Mouse (Mus musculus): ENCODE measurements around the gene Kif22. TPM values are rescaled to one million over a fixed set of nuclear protein-coding genes. Genes with fewer than 3 reads are reported as not detected.

Kif22 gene
- polyA plus RNA-seq, 1 experiment from 2014 or later: 90.7 TPM

DNA sequence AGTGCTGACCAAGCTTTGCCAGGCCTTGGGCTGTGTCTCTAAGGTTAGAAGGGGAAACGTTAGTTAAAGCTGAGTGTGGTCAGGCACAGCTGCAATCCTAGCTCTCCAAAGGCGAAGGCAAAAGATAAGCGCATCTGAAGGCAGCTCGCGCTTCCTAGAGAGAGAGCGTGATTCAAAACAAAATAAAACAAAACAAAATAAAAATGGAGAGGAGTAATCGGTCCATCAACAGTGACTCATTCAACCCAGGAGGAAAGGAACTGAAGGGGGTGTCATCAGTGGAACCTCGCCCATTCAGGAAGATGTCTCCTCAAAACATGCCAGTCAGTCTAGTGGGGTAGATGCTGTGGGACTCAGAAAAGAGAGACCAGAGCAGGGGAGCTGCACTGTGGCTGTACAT is 40.0 kb upstream of the Kif22 start:
- Histone ChIP-seq H3K4me1 (no peaks in the 10 kb centered on the region), H3K36me3 (no peaks in the 10 kb centered on the region), H3K27me3 (no peaks in the 10 kb centered on the region), H3K9ac (no peak overlapping the region), H3K4me2 (no peak overlapping the region), H3K9me3 (no peaks in the 10 kb centered on the region), H3K27ac (no peak overlapping the region), H3K4me3 (no peak overlapping the region)
- 85% methylated on average over 8 of the region's 8 CpGs for WGBS
- ATAC-seq (ENCODE audit: insufficient number of reproducible peaks, low FRiP score, low TSS enrichment, low read depth): no peak

DNA sequence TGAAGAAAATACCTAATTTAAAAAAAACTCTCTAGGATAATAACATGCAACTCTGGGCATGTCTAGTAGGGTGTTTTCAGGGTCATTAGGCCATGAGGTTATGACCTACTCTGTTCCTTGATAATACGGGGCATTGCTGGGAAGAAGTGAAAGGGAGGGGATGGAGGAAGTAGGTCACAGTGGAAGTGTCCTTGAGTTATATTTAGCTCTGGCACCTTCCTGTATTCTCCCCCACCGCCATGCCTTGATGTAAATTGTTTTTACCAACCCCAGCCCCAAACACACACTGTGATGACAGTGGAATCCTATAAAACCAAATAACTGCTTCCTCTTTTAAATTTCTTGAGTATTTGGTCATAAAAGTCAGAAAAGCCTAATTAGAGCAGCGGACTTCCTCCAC is 37.8 kb upstream of the Kif22 start:
- whole genome bisulfite sequencing: 34% methylated on average over 3 of the region's 3 CpGs
- no peaks in the 10 kb centered on the region for H3K27me3 ChIP-seq
- no peaks in the 10 kb centered on the region for H3K9me3 ChIP-seq
- no peaks in the 10 kb centered on the region for H3K4me1 ChIP-seq
- no peak overlapping the region for H3K4me3 ChIP-seq
- no peak overlapping the region for H3K4me2 ChIP-seq
- H3K27ac ChIP-seq: no peak overlapping the region
- H3K36me3 ChIP-seq: no peaks in the 10 kb centered on the region
- H3K9ac ChIP-seq: no peak overlapping the region
- no peak for ATAC-seq (ENCODE audit: insufficient number of reproducible peaks, low FRiP score, low TSS enrichment, low read depth)

DNA sequence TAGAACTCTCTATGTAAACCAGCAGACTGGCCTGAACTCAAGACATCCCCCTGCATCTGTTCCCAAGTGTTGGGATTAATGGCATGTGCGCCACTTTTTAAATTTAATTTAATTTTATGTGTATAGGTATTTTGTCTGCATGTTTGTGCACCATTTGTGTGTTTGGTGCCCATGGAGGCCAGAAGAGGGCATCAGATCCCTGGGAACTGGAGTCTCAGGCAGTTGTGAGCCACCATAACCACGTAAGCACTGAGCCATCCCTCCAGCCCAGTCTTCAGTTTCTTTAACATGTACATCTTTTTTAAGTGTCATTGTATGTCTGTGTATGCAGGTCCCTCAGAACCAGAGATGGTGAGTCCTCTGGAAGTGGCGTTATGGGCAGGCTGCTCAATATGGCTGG is 35.4 kb upstream of the Kif22 start:
- Histone ChIP-seq H3K4me3 (no peak overlapping the region), H3K4me1 (peaks cover 3% of the 10 kb centered on the region; the same call in 1 of the 2 replicates), H3K9me3 (no peaks in the 10 kb centered on the region), H3K27me3 (no peaks in the 10 kb centered on the region), H3K9ac (no peak overlapping the region), H3K4me2 (no peak overlapping the region), H3K36me3 (no peaks in the 10 kb centered on the region), H3K27ac (no peak overlapping the region)
- no peak for ATAC-seq (ENCODE audit: insufficient number of reproducible peaks, low FRiP score, low TSS enrichment, low read depth)
- WGBS: 83% methylated on average over 3 of the region's 3 CpGs

DNA sequence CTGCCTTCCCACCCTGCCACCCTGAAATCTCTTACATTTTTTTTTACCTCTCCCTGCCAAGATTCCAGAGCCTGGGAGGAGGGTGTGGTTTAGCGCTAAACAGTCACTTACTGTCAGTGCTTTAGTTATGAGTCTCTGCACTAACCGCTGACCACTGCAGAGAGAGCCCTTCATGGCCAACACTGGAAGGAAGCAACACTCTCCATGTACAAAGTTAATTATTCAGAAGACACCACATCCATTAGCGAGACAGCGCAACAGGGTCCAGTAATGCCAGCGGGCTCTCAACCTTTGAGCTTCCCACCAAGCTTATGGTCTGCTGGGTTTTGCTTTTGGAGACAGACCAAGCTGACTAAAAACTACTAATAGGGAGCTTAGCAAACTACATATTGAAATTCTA is 33.9 kb upstream of the Kif22 start:
- Histone ChIP-seq H3K4me2 (no peak overlapping the region), H3K36me3 (no peaks in the 10 kb centered on the region), H3K27me3 (no peaks in the 10 kb centered on the region), H3K4me3 (no peak overlapping the region), H3K4me1 (peaks cover 7% of the 10 kb centered on the region; the same call in 1 of the 2 replicates), H3K9me3 (no peaks in the 10 kb centered on the region), H3K9ac (no peak overlapping the region), H3K27ac (no peak overlapping the region)
- WGBS: 88% methylated on average over 5 of the region's 5 CpGs
- no peak for ATAC-seq (ENCODE audit: insufficient number of reproducible peaks, low FRiP score, low TSS enrichment, low read depth)

DNA sequence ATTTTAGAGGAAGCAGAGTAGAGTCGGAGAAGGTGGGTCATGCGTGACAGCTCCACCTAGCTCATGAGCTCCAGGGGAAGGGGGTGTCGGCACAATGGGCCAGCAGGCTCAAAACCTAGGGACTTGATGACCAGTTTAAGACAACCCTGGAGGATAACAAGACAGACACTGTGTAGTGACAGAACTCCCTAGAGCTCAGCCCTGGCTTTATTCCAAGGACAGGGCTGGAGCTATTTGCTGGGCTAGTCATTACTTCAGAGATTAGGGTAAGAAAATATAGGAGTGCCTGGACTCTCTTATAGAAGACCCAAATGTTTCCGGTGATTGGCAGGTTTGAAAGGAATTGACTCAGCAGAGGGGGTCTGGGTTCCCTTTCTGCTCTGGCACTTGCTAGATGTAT is 30.9 kb upstream of the Kif22 start:
- H3K27ac ChIP-seq: 0 out of 2 replicates have a peak overlapping the region, but pooled peaks have one; percentile 35
- peaks cover 7% of the 10 kb centered on the region; the same call in 1 of the 2 replicates for H3K4me1 ChIP-seq
- 83% methylated on average over 4 of the region's 4 CpGs for WGBS
- H3K9me3 ChIP-seq: no peaks in the 10 kb centered on the region
- H3K9ac ChIP-seq: no peak overlapping the region
- H3K4me3 ChIP-seq: no peak overlapping the region
- no peak overlapping the region for H3K4me2 ChIP-seq
- ATAC-seq (ENCODE audit: insufficient number of reproducible peaks, low FRiP score, low TSS enrichment, low read depth): no peak
- no peaks in the 10 kb centered on the region for H3K36me3 ChIP-seq
- no peaks in the 10 kb centered on the region for H3K27me3 ChIP-seq

DNA sequence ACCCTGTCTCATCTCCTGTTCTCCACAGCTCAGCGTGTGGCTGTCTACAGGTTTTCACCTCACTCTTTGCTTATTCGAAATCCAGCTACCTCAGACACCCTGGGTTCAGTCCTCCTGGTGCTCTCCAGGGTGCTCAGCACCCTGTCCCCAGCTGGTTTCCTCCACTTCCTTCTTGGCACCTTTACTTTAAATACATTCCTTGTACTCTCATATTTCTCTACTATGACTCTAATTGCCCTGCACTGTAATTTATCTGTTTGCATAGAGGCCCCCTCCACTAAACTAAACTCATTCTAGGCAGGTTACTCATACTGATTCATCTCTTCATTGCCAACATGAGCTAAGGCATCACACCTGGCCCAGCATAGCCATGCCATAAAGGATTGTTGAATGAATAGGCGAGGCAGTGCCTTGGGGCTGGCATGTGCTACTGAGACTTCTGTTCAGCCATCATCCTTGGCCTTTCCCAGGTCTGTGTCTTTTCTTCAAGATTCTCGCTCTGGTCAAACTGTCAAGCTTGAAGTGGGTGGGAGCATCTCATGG is 28.7 kb upstream of the Kif22 start:
- no peak overlapping the region for H3K9ac ChIP-seq
- no peak overlapping the region for H3K4me3 ChIP-seq
- peaks cover 7% of the 10 kb centered on the region; the same call in 1 of the 2 replicates for H3K4me1 ChIP-seq
- H3K27ac ChIP-seq: no peak overlapping the region
- no peaks in the 10 kb centered on the region for H3K9me3 ChIP-seq
- H3K27me3 ChIP-seq: no peaks in the 10 kb centered on the region
- no peak for ATAC-seq (ENCODE audit: insufficient number of reproducible peaks, low FRiP score, low TSS enrichment, low read depth)
- H3K4me2 ChIP-seq: no peak overlapping the region
- 66% methylated on average over 4 of the region's 4 CpGs for WGBS
- H3K36me3 ChIP-seq: no peaks in the 10 kb centered on the region

DNA sequence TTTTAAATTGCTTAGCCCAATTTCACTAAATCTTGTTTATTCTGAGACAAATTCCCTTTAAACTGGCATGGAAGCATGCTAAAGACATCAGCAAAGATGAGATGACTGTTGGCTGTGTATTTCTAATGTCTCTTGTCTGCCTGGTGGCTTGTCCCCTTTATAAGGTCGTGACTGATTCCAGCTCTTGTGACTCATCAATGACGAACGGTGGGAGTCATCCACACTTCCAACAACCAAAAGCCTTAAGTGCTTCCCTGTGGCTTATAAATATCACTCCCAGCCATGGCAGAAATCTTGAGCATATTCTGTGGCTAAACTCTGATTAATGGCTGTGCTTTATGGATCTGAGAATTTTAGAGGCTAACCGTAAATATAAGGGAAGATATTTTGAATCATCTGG is 24.0 kb upstream of the Kif22 start:
- Histone ChIP-seq H3K4me2 (no peak overlapping the region), H3K27me3 (no peaks in the 10 kb centered on the region), H3K27ac (no peak overlapping the region), H3K4me3 (no peak overlapping the region), H3K4me1 (no peaks in the 10 kb centered on the region), H3K9me3 (no peaks in the 10 kb centered on the region), H3K9ac (no peak overlapping the region), H3K36me3 (no peaks in the 10 kb centered on the region)
- ATAC-seq (ENCODE audit: insufficient number of reproducible peaks, low FRiP score, low TSS enrichment, low read depth): no peak
- WGBS: 59% methylated on average over 4 of the region's 4 CpGs

DNA sequence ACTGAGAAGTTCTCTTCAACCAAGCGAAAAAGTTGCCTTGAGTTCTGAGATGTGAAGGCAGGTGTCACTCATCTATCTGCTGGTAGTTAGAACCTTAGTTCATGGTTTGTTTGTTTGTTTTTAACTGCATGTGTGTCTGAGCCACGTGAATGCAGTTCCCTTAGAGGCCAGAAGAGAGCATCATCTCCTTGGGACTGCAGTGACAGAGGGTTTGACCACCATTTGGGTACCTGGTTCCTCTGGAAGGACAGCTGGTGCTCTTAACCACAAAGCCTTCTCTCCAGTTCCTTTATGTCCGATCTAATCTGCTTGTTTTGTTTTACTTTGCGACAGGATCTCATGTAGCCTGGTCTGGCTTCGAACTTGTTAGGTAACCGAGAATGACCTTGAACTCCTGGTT is 23.3 kb upstream of the Kif22 start:
- Histone ChIP-seq H3K27me3 (no peaks in the 10 kb centered on the region), H3K4me2 (no peak overlapping the region), H3K9ac (no peak overlapping the region), H3K4me3 (no peak overlapping the region), H3K36me3 (no peaks in the 10 kb centered on the region), H3K4me1 (no peaks in the 10 kb centered on the region), H3K27ac (no peak overlapping the region), H3K9me3 (no peaks in the 10 kb centered on the region)
- ATAC-seq (ENCODE audit: insufficient number of reproducible peaks, low FRiP score, low TSS enrichment, low read depth): no peak
- WGBS: 87% methylated on average over 6 of the region's 6 CpGs

DNA sequence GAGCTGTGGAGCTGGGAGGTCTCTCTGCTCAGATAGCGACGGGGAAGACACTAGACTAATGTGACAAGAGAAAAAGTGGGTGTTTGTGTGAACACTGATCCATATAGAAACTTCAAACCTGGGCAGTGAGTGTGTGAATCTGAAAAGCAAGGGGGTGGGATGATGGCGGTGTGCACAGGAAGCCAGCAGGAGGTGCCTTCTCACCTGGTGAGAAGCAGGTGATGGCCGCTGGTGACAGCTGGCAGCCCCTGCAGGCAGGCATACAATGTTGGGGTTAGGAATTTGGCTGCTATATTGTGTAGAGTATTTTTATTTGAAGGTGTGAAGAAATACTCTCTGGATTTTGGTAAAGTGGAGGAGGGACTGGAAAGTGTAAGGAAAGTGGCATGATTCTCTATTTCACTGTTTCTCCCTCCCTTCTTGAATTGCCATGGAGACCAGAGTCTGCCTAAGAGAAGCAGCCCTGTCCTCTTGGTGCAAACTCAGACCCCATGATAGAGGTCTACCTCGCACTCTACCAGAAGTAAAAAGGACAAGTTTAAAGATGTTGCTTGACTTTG is 12.8 kb upstream of the Kif22 start:
- no peak for ATAC-seq (ENCODE audit: insufficient number of reproducible peaks, low FRiP score, low TSS enrichment, low read depth)
- no peaks in the 10 kb centered on the region for H3K36me3 ChIP-seq

DNA sequence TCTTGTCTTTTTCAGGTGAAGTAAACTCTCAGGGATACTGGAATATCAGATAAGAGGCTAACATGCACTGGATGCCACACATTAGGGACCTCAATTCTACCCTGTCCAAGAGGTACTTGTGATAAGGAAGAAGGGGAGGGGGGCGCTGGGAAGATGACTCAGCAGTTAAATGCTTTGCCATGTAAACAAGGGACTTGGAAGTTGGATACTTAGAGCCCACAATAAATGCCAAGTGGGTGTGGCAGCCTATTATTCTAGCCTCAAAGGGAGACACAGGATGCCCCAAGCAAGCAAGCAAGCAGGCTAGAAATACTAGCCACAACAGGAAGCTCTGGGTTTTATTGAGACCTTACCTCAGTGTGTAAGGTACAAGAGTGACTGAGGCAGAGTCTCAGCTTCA is 11.0 kb downstream of the Kif22 start:
- Histone ChIP-seq H3K9me3 (no peaks in the 10 kb centered on the region), H3K27me3 (no peaks in the 10 kb centered on the region), H3K4me3 (no peak overlapping the region), H3K36me3 (peaks cover 68% of the 10 kb centered on the region), H3K4me2 (no peak overlapping the region), H3K9ac (no peak overlapping the region), H3K27ac (no peak overlapping the region), H3K4me1 (peaks cover 7% of the 10 kb centered on the region)
- ATAC-seq (ENCODE audit: insufficient number of reproducible peaks, low FRiP score, low TSS enrichment, low read depth): no peak
- WGBS: 88% methylated on average over 1 of the region's 1 CpGs

More for the DNA sequence above, 12.8 kb upstream of the Kif22 start:
- Histone ChIP-seq H3K4me1 (no peaks in the 10 kb centered on the region), H3K27me3 (no peaks in the 10 kb centered on the region; the same call in 1 of the 2 replicates), H3K27ac (no peak overlapping the region), H3K9me3 (no peaks in the 10 kb centered on the region), H3K4me3 (no peak overlapping the region), H3K9ac (no peak overlapping the region), H3K4me2 (no peak overlapping the region)
- 63% methylated on average over 5 of the region's 5 CpGs for WGBS

DNA sequence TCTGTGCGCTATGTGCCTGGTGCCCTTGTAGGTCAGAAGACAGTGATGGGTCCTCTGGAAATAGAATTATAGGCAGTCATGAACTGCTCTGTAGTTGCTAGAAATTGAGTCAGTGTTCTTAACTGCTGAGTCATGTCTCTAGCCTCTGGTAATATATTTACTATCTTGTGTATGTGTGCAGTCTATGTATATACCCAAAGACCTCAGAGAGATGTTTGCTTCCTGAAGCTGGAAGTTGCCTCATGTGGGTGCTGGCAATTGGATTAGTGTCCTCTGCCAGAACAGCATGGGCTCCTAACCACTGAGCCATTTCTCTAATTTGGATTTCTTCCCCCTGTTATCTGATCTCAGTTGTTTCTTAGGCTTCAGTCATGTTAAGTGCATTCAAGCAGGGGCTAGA is 12.1 kb downstream of the Kif22 start:
- no peaks in the 10 kb centered on the region for H3K9me3 ChIP-seq
- H3K4me1 ChIP-seq: peaks cover 7% of the 10 kb centered on the region
- H3K27me3 ChIP-seq: no peaks in the 10 kb centered on the region
- H3K4me3 ChIP-seq: no peak overlapping the region
- 100% methylated on average over 1 of the region's 1 CpGs for WGBS
- no peak overlapping the region for H3K27ac ChIP-seq
- no peak overlapping the region for H3K9ac ChIP-seq
- ATAC-seq (ENCODE audit: insufficient number of reproducible peaks, low FRiP score, low TSS enrichment, low read depth): no peak
- H3K4me2 ChIP-seq: no peak overlapping the region
- H3K36me3 ChIP-seq: peaks cover 60% of the 10 kb centered on the region

DNA sequence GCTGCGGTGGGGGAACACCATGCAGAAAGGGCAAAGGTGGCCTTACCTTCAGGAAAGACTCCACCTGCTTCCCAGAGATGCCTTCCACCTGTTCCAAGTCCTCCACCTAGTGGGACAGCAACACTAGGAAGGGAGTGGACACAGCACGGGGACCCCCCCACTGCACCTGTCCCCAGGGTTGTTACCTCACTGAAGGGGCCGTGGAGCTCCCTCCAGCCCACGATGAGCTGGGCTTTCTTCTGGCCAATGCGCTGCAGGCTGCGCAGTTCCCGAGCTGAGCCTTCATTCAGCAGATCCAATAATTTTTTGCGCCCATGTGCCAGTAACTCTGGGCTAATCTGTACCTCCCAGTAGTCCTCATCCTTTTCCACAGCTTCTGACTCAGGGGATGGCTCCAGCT is 14.4 kb downstream of the Kif22 start:
- H3K4me1 ChIP-seq: peaks cover 28% of the 10 kb centered on the region
- peak overlapping the region; percentile 98 for H3K27ac ChIP-seq
- ATAC-seq (ENCODE audit: insufficient number of reproducible peaks, low FRiP score, low TSS enrichment, low read depth): no peak
- no peaks in the 10 kb centered on the region for H3K27me3 ChIP-seq
- H3K4me2 ChIP-seq: peak overlapping the region; percentile 82
- peak overlapping the region; percentile 88 for H3K4me3 ChIP-seq
- peak overlapping the region; percentile 48; the same call in 1 of the 2 replicates for H3K9ac ChIP-seq
- WGBS: 60% methylated on average over 8 of the region's 8 CpGs
- H3K9me3 ChIP-seq: no peaks in the 10 kb centered on the region
- peaks cover 58% of the 10 kb centered on the region for H3K36me3 ChIP-seq
